Mouse (Mus musculus): ENCODE data around the gene Ctnnd2.

- TF ChIP-seq CTCF (IDR thresholded peaks at IDR 0.05; ENCODE audit: insufficient read depth, low read length) (no peak), POLR2A (IDR thresholded peaks at IDR 0.05; ENCODE audit: borderline replicate concordance, extremely low read depth, low read depth, low read length) (no peak)
Observed at GRCm38 (mm10) chr15:30468773-30469172, 296.4 kb downstream of the Ctnnd2 start.

All from lung, adult 2 months (tissue).